Mouse (Mus musculus): ENCODE measurements at regions not wholly inside any gene's neighbourhood (a gene's known extent, or its start where the extent isn't known, plus 50 kb on each side); places are given as distances from the start of the nearest gene placed in this dataset.
"Not testable (repeated sequence)": the region's sequence is repeated elsewhere in the genome, so short reads cannot be mapped to it uniquely, and the experiment has no call there.

GRCm38 (mm10) chr1:103986867-103987266 is 781.5 kb upstream of the Cdh20 start:
- intact Hi-C loops (cut with DNase I) = loop anchor here (2.0 to 10.0 kb wide), 2 partner anchors 958 to 988 kb away; no protein-coding TSS in a partner anchor
- no peak for DNase-seq (ENCODE audit: low spot score)

GRCm38 (mm10) chr1:104002906-104003305 is 765.4 kb upstream of the Cdh20 start:
- intact Hi-C loops (cut with DNase I); DNase-seq (ENCODE audit: low spot score): not testable (repeated sequence)

- no peak for DNase-seq (ENCODE audit: low spot score)
- intact Hi-C loops (cut with DNase I) = no loop called here
Measured at GRCm38 (mm10) chr1:104029670-104030069, 738.7 kb upstream of the Cdh20 start.

- DNase-seq (ENCODE audit: low spot score) = no peak
- intact Hi-C loops (cut with DNase I) = no loop called here
Measured at GRCm38 (mm10) chr1:104048440-104048839, 719.9 kb upstream of the Cdh20 start.

- no peak for DNase-seq (ENCODE audit: low spot score)
- intact Hi-C loops (cut with DNase I) = no loop called here
Measured at GRCm38 (mm10) chr1:104049169-104049948, 719.0 kb upstream of the Cdh20 start.
